Mouse (Mus musculus) midbrain, embryonic 15.5 days (tissue): ENCODE results near the gene Gsn. TPM values are rescaled to one million over a fixed set of nuclear protein-coding genes. Genes with fewer than 3 reads are reported as not detected.

ENCODE experiments used
- ATAC-seq: fragments of 200-750 bp; cut with Nextera tagmentation; replicated peaks from 2 replicates; pipeline ENCODE4 v1.8.0; 2017; ENCODE audit warnings: moderate TSS enrichment
- H3K27ac ChIP-seq: fragments of 300-500 bp; sonication (generic); 2 replicates; pipeline ENCODE4 v1.5.1; 2015; ENCODE audit warnings: mild to moderate bottlenecking, inconsistent platforms
- H3K27me3 ChIP-seq: fragments of 300-500 bp; sonication (generic); replicated peaks from 2 replicates; pipeline ENCODE4 v1.6.1; 2015; ENCODE audit warnings: inconsistent platforms
- H3K36me3 ChIP-seq: fragments of 300-500 bp; sonication (generic); replicated peaks from 2 replicates; pipeline ENCODE4 v1.6.1; 2015; ENCODE audit warnings: inconsistent platforms
- H3K4me1 ChIP-seq: fragments of 300-500 bp; sonication (generic); 2 replicates; pipeline ENCODE4 v1.6.1; 2015; ENCODE audit warnings: inconsistent platforms
- H3K4me2 ChIP-seq: fragments of 300-500 bp; sonication (generic); 2 replicates; pipeline ENCODE4 v1.6.1; 2015; ENCODE audit warnings: inconsistent platforms, mild to moderate bottlenecking, moderate library complexity
- H3K4me3 ChIP-seq: fragments of 300-500 bp; sonication (generic); 2 replicates; pipeline ENCODE4 v1.5.1; 2015; ENCODE audit warnings: mild to moderate bottlenecking, inconsistent platforms
- H3K9ac ChIP-seq: fragments of 300-500 bp; sonication (generic); 2 replicates; pipeline ENCODE4 v1.6.1; 2015; ENCODE audit warnings: mild to moderate bottlenecking, inconsistent platforms
- H3K9me3 ChIP-seq: fragments of 300-500 bp; sonication (generic); 2 replicates; pipeline ENCODE4 v1.6.1; 2016; ENCODE audit warnings: inconsistent platforms
- WGBS: fragments of 180-500 bp; shearing (Covaris S2); methylation state at CpG from one replicate; pipeline ENCODE4 v1.1.7; 2015; ENCODE audit warnings: mixed read lengths; 5-methylcytosine and 5-hydroxymethylcytosine counted together
- polyA plus RNA-seq: library from polyadenylated mRNA; unstranded; fragments of >200 nt; fragmentation: Nextera tagmentation; extraction: Ambion mirVana; gene quantifications from 2 replicates; pipeline ENCODE4 v1.2.1, GENCODE M21; 2015

Gene Gsn
- polyA plus RNA-seq, 1 experiment from 2014 or later = 18.9 TPM

- Histone ChIP-seq H3K27ac (peak overlapping the region; percentile 18), H3K27me3 (0 out of 2 replicates have a peak, but pooled peaks cover 5% of the 10 kb centered on the region), H3K9ac (peak overlapping the region; percentile 18; the same call in 1 of the 2 replicates), H3K36me3 (no peaks in the 10 kb centered on the region), H3K4me1 (peaks cover 18% of the 10 kb centered on the region), H3K4me3 (peak overlapping the region; percentile 54), H3K9me3 (no peaks in the 10 kb centered on the region), H3K4me2 (peak overlapping the region; percentile 94)
- WGBS = 47% methylated on average over 10 of the region's 10 CpGs
- no peak for ATAC-seq
Observed at GRCm38 (mm10) chr2:35337419-35337818, 81.2 kb downstream of the Gsn start.

- Histone ChIP-seq H3K27ac (no peak overlapping the region), H3K4me1 (peaks cover 18% of the 10 kb centered on the region), H3K9ac (no peak overlapping the region), H3K4me3 (no peak overlapping the region), H3K4me2 (no peak overlapping the region), H3K36me3 (no peaks in the 10 kb centered on the region), H3K27me3 (0 out of 2 replicates have a peak, but pooled peaks cover 5% of the 10 kb centered on the region), H3K9me3 (no peaks in the 10 kb centered on the region)
- 80% methylated on average over 1 of the region's 1 CpGs for WGBS
- no peak for ATAC-seq
Observed at GRCm38 (mm10) chr2:35338036-35338435, 81.9 kb downstream of the Gsn start.

GRCm38 (mm10) chr2:35338707-35339106 lies 82.5 kb downstream of the Gsn start:
- 84% methylated on average over 6 of the region's 6 CpGs for WGBS
- Histone ChIP-seq H3K4me3 (no peak overlapping the region), H3K9me3 (no peaks in the 10 kb centered on the region), H3K9ac (no peak overlapping the region), H3K4me1 (peaks cover 18% of the 10 kb centered on the region), H3K27ac (no peak overlapping the region), H3K36me3 (no peaks in the 10 kb centered on the region), H3K27me3 (0 out of 2 replicates have a peak, but pooled peaks cover 5% of the 10 kb centered on the region), H3K4me2 (no peak overlapping the region)
- no peak for ATAC-seq

GRCm38 (mm10) chr2:35342605-35343004 lies 86.4 kb downstream of the Gsn start:
- no peak for ATAC-seq
- Histone ChIP-seq H3K9me3 (no peaks in the 10 kb centered on the region), H3K4me1 (no peaks in the 10 kb centered on the region), H3K36me3 (no peaks in the 10 kb centered on the region), H3K4me2 (no peak overlapping the region), H3K27me3 (no peaks in the 10 kb centered on the region), H3K4me3 (no peak overlapping the region), H3K27ac (no peak overlapping the region), H3K9ac (no peak overlapping the region)
- 81% methylated on average over 3 of the region's 3 CpGs for WGBS

GRCm38 (mm10) chr2:35345984-35346383 lies 89.8 kb downstream of the Gsn start:
- H3K9me3 ChIP-seq = no peaks in the 10 kb centered on the region
- 78% methylated on average over 2 of the region's 2 CpGs for WGBS
- no peak for ATAC-seq
- H3K27me3 ChIP-seq = no peaks in the 10 kb centered on the region
- H3K9ac ChIP-seq = no peak overlapping the region
- no peak overlapping the region for H3K4me2 ChIP-seq
- no peaks in the 10 kb centered on the region for H3K4me1 ChIP-seq
- H3K27ac ChIP-seq = no peak overlapping the region
- H3K36me3 ChIP-seq = no peaks in the 10 kb centered on the region
- no peak overlapping the region for H3K4me3 ChIP-seq

GRCm38 (mm10) chr2:35349184-35349583 lies 93.0 kb downstream of the Gsn start:
- no peak overlapping the region for H3K4me2 ChIP-seq
- WGBS = 59% methylated on average over 5 of the region's 5 CpGs
- no peaks in the 10 kb centered on the region for H3K27me3 ChIP-seq
- H3K4me1 ChIP-seq = no peaks in the 10 kb centered on the region
- H3K27ac ChIP-seq = no peak overlapping the region
- no peaks in the 10 kb centered on the region for H3K9me3 ChIP-seq
- no peak for ATAC-seq
- no peaks in the 10 kb centered on the region for H3K36me3 ChIP-seq
- H3K4me3 ChIP-seq = no peak overlapping the region
- no peak overlapping the region for H3K9ac ChIP-seq

Other genes starting within 250 kb of the Gsn start
- gene Hc, start 194.9 kb upstream of the Gsn start, polyA plus RNA-seq = 1.1 and 1.2 TPM in 2 replicates
- 0.32 and 0.74 TPM in 2 replicates for gene AI182371, start 154.8 kb upstream of the Gsn start, polyA plus RNA-seq
- gene Cntrl, start 146.9 kb upstream of the Gsn start, polyA plus RNA-seq = 10.5 and 10.8 TPM in 2 replicates
- 400 and 424 TPM in 2 replicates for gene Rab14, start 55.3 kb upstream of the Gsn start, polyA plus RNA-seq
- 13.1 and 14.4 TPM in 2 replicates for gene Stom, start 80.6 kb downstream of the Gsn start, polyA plus RNA-seq
- gene 4930568D16Rik, start 111.3 kb downstream of the Gsn start, polyA plus RNA-seq = not detected in 2 replicates
- not detected in 2 replicates for gene 4930402F06Rik, start 140.8 kb downstream of the Gsn start, polyA plus RNA-seq
- gene Ggta1, start 206.9 kb downstream of the Gsn start, polyA plus RNA-seq = 6.3 and 6.6 TPM in 2 replicates